Mouse (Mus musculus) retina, postnatal 7 days (tissue): Measurements from ENCODE around the gene Gria3.

ENCODE experiments used
- DNase-seq: peaks from one replicate; pipeline ENCODE4 v3.0.0-alpha.2; 2012; ENCODE audit warnings: low read depth, low spot score

Gene Gria3

GRCm38 (mm10) chrX:41400058-41400904 is at the start of gene Gria3:
TSS of gene Gria3 (plus strand) at chrX:41400854.
- DNase-seq = no peak

GRCm38 (mm10) chrX:41387086-41387485 is 13.6 kb upstream of the Gria3 start:
- DNase-seq = no peak

GRCm38 (mm10) chrX:41389079-41389478 is 11.6 kb upstream of the Gria3 start:
- DNase-seq = no peak

GRCm38 (mm10) chrX:41398482-41398881 is 2.2 kb upstream of the Gria3 start:
- no peak for DNase-seq

- DNase-seq = no peak
Measured at GRCm38 (mm10) chrX:41401186-41401585, 532 bp downstream of the Gria3 start.

- DNase-seq = no peak
Measured at GRCm38 (mm10) chrX:41401590-41402240, 1.1 kb downstream of the Gria3 start.

GRCm38 (mm10) chrX:41402656-41403055 is 2.0 kb downstream of the Gria3 start:
- no peak for DNase-seq

GRCm38 (mm10) chrX:41406288-41406687 is 5.6 kb downstream of the Gria3 start:
- no peak for DNase-seq

- DNase-seq = no peak
Measured at GRCm38 (mm10) chrX:41409791-41410190, 9.1 kb downstream of the Gria3 start.

GRCm38 (mm10) chrX:41425651-41426050 is 25.0 kb downstream of the Gria3 start:
- no peak for DNase-seq

GRCm38 (mm10) chrX:41428011-41428410 is 27.4 kb downstream of the Gria3 start:
- no peak for DNase-seq

- DNase-seq = no peak
Measured at GRCm38 (mm10) chrX:41435541-41435940, 34.9 kb downstream of the Gria3 start.

- no peak for DNase-seq
Measured at GRCm38 (mm10) chrX:41438841-41439240, 38.2 kb downstream of the Gria3 start.

- DNase-seq = no peak
Measured at GRCm38 (mm10) chrX:41448876-41449275, 48.2 kb downstream of the Gria3 start.

- DNase-seq = no peak
Measured at GRCm38 (mm10) chrX:41477486-41477885, 76.8 kb downstream of the Gria3 start.

GRCm38 (mm10) chrX:41496528-41496927 is 95.9 kb downstream of the Gria3 start:
- DNase-seq = no peak

GRCm38 (mm10) chrX:41505371-41505770 is 104.7 kb downstream of the Gria3 start:
- no peak for DNase-seq

GRCm38 (mm10) chrX:41507959-41508358 is 107.3 kb downstream of the Gria3 start:
- no peak for DNase-seq

- no peak for DNase-seq
Measured at GRCm38 (mm10) chrX:41514982-41515381, 114.3 kb downstream of the Gria3 start.

GRCm38 (mm10) chrX:41532511-41532910 is 131.9 kb downstream of the Gria3 start:
- DNase-seq = no peak

- no peak for DNase-seq
Measured at GRCm38 (mm10) chrX:41535886-41536285, 135.2 kb downstream of the Gria3 start.

- no peak for DNase-seq
Measured at GRCm38 (mm10) chrX:41562296-41563060, 161.8 kb downstream of the Gria3 start.
